Mouse (Mus musculus) hindbrain, embryonic 11.5 days (tissue): ENCODE data around the gene Tec. TPM values are rescaled to one million over a fixed set of nuclear protein-coding genes. Genes with fewer than 3 reads are reported as not detected.
A peak's percentile ranks its signal among the peaks of the same experiment; 100 is the strongest.

Experiments
- ATAC-seq: fragments of 200-750 bp; cut with Nextera tagmentation; 2 replicates; pipeline ENCODE4 v1.8.0; 2017; ENCODE audit warnings: mild to moderate bottlenecking, moderate TSS enrichment, moderate library complexity; ENCODE audit not compliant: low FRiP score
- DNase-seq: peaks from one replicate; pipeline ENCODE4 v3.0.0-alpha.2; 2015; ENCODE audit warnings: low spot score
- H3K27ac ChIP-seq: fragments of 300-500 bp; sonication (generic); 2 replicates; pipeline ENCODE4 v1.5.1; 2014; ENCODE audit warnings: mild to moderate bottlenecking, low read depth, low read length
- H3K27me3 ChIP-seq: fragments of 300-500 bp; sonication (generic); 2 replicates; pipeline ENCODE4 v1.6.1; 2014; ENCODE audit warnings: mild to moderate bottlenecking, low read length, moderate library complexity, mixed read lengths; ENCODE audit not compliant: control insufficient read depth, insufficient read depth
- H3K36me3 ChIP-seq: fragments of 300-500 bp; sonication (generic); 2 replicates; pipeline ENCODE4 v1.6.1; 2014; ENCODE audit warnings: mild to moderate bottlenecking, low read length, moderate library complexity, mixed read lengths; ENCODE audit not compliant: control insufficient read depth, insufficient read depth
- H3K4me1 ChIP-seq: fragments of 300-500 bp; sonication (generic); replicated peaks from 2 replicates; pipeline ENCODE4 v1.6.1; 2014; ENCODE audit warnings: low read length, mixed read lengths; ENCODE audit not compliant: control insufficient read depth, insufficient read depth
- H3K4me2 ChIP-seq: fragments of 300-500 bp; sonication (generic); replicated peaks from 2 replicates; pipeline ENCODE4 v1.6.1; 2014; ENCODE audit warnings: mild to moderate bottlenecking, low read depth, low read length
- H3K4me3 ChIP-seq: fragments of 300-500 bp; sonication (generic); 2 replicates; pipeline ENCODE4 v1.5.1; 2014; ENCODE audit warnings: low read depth, low read length
- H3K9ac ChIP-seq: fragments of 300-500 bp; sonication (generic); 2 replicates; pipeline ENCODE4 v1.6.1; 2014; ENCODE audit warnings: low read depth, low read length
- H3K9me3 ChIP-seq: fragments of 300-500 bp; sonication (generic); 2 replicates; pipeline ENCODE4 v1.6.1; 2016; ENCODE audit warnings: low read length; ENCODE audit not compliant: control insufficient read depth
- WGBS: fragments of 180-500 bp; shearing (Covaris S2); extraction: QIAGEN DNeasy Blood & Tissue Kit; methylation state at CpG from one replicate; pipeline ENCODE4 v1.1.7; 2014; 5-methylcytosine and 5-hydroxymethylcytosine counted together
- polyA plus RNA-seq: library from polyadenylated mRNA; unstranded; fragments of >200 nt; fragmentation: Nextera tagmentation; extraction: Ambion mirVana; gene quantifications from 2 replicates; pipeline ENCODE4 v1.2.1, GENCODE M21; 2014

Gene Tec
- polyA plus RNA-seq, 1 experiment from 2014 or later, result 5.3 TPM

GRCm38 (mm10) chr5:72743103-72743502 lies 125.2 kb downstream of the Tec start:
- H3K9me3 ChIP-seq, result no peaks in the 10 kb centered on the region
- no peak overlapping the region for H3K4me3 ChIP-seq
- WGBS, result 90% methylated on average over 6 of the region's 6 CpGs
- H3K36me3 ChIP-seq, result no peaks in the 10 kb centered on the region
- no peak overlapping the region for H3K27ac ChIP-seq
- no peaks in the 10 kb centered on the region for H3K4me1 ChIP-seq
- ATAC-seq, result no peak
- DNase-seq, result no peak
- H3K9ac ChIP-seq, result no peak overlapping the region
- no peaks in the 10 kb centered on the region for H3K27me3 ChIP-seq
- H3K4me2 ChIP-seq, result no peak overlapping the region

DNA sequence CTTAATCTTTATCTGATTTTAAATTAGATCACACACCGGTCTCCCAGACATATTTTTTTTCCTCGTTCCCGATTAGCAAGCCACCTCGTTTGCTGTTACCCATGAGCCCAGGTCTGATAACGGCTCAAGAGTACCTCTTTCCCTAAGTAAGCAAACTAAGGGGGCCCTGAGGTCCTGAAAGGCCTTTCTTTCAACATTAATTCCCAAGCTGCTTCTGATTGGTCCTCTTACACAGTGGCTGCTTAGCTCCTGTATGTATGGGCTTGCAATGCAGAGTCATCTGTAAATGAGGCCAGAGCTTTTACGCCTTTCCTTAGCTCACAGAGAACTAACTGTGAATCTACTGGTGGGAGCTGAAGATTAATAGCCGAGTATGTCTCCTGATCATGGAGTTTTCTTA lies 131.4 kb downstream of the Tec start:
- Histone ChIP-seq H3K9ac (no peak overlapping the region), H3K9me3 (no peaks in the 10 kb centered on the region), H3K4me1 (no peaks in the 10 kb centered on the region), H3K27ac (no peak overlapping the region), H3K36me3 (no peaks in the 10 kb centered on the region), H3K27me3 (no peaks in the 10 kb centered on the region), H3K4me2 (no peak overlapping the region), H3K4me3 (no peak overlapping the region)
- WGBS, result 83% methylated on average over 7 of the region's 7 CpGs
- DNase-seq (no peak), ATAC-seq (no peak)

DNA sequence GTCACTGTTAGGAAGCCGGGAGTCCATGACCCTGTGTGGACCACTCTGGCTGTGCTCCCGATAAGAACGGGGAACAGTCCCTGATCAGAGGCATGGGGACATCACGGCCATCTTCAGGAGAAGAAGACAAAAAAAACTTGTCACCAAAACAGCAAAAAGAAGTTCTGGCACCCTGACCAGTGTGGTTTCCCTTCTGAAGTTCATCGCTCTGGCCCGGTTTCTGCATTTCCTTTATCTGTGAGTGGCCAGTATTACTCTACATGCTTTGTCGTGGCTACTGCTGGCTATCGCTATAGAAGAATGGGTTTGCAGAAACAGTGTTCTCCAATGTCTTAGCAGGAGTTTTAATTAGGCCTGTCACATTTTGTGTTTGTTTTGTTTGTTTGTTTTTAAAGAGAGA lies 131.8 kb downstream of the Tec start:
- H3K36me3 ChIP-seq, result no peaks in the 10 kb centered on the region
- WGBS, result 83% methylated on average over 8 of the region's 8 CpGs
- no peak for DNase-seq
- H3K9me3 ChIP-seq, result no peaks in the 10 kb centered on the region
- no peak overlapping the region for H3K4me3 ChIP-seq
- H3K9ac ChIP-seq, result no peak overlapping the region
- ATAC-seq, result no peak
- no peak overlapping the region for H3K27ac ChIP-seq
- no peaks in the 10 kb centered on the region for H3K4me1 ChIP-seq
- H3K4me2 ChIP-seq, result no peak overlapping the region
- H3K27me3 ChIP-seq, result no peaks in the 10 kb centered on the region

- H3K36me3 ChIP-seq, result no peaks in the 10 kb centered on the region
- no peak overlapping the region for H3K4me3 ChIP-seq
- ATAC-seq (no peak), DNase-seq (no peak)
- no peak overlapping the region for H3K9ac ChIP-seq
- H3K27ac ChIP-seq, result no peak overlapping the region
- 80% methylated on average over 7 of the region's 7 CpGs for WGBS
- H3K4me1 ChIP-seq, result no peaks in the 10 kb centered on the region
- no peaks in the 10 kb centered on the region for H3K27me3 ChIP-seq
- H3K4me2 ChIP-seq, result no peak overlapping the region
- no peaks in the 10 kb centered on the region for H3K9me3 ChIP-seq
Measured at GRCm38 (mm10) chr5:72735763-72736162, 132.5 kb downstream of the Tec start.

- no peak for ATAC-seq
- WGBS, result 83% methylated on average over 1 of the region's 1 CpGs
Measured at GRCm38 (mm10) chr5:72732885-72733284, 135.4 kb downstream of the Tec start.

GRCm38 (mm10) chr5:72725404-72725803 lies 142.9 kb downstream of the Tec start:
- H3K4me1 ChIP-seq, result no peaks in the 10 kb centered on the region
- H3K4me2 ChIP-seq, result no peak overlapping the region
- WGBS, result 89% methylated on average over 3 of the region's 3 CpGs
- H3K9ac ChIP-seq, result no peak overlapping the region
- ATAC-seq (no peak), DNase-seq (no peak)
- H3K9me3 ChIP-seq, result no peaks in the 10 kb centered on the region
- H3K36me3 ChIP-seq, result no peaks in the 10 kb centered on the region
- no peak overlapping the region for H3K4me3 ChIP-seq
- H3K27ac ChIP-seq, result no peak overlapping the region
- H3K27me3 ChIP-seq, result no peaks in the 10 kb centered on the region

More at GRCm38 (mm10) chr5:72732885-72733284, 135.4 kb downstream of the Tec start:
- no peaks in the 10 kb centered on the region for H3K9me3 ChIP-seq
- no peak for DNase-seq
- no peaks in the 10 kb centered on the region for H3K27me3 ChIP-seq
- H3K27ac ChIP-seq, result no peak overlapping the region
- H3K4me2 ChIP-seq, result no peak overlapping the region
- no peaks in the 10 kb centered on the region for H3K36me3 ChIP-seq
- no peak overlapping the region for H3K4me3 ChIP-seq
- H3K4me1 ChIP-seq, result no peaks in the 10 kb centered on the region
- H3K9ac ChIP-seq, result no peak overlapping the region

- H3K27ac ChIP-seq, result no peak overlapping the region
- no peaks in the 10 kb centered on the region for H3K9me3 ChIP-seq
- no peak overlapping the region for H3K4me3 ChIP-seq
- no peak overlapping the region for H3K4me2 ChIP-seq
- no peaks in the 10 kb centered on the region for H3K27me3 ChIP-seq
- no peak for ATAC-seq
- WGBS, result 83% methylated on average over 2 of the region's 2 CpGs
- no peak overlapping the region for H3K9ac ChIP-seq
- no peak for DNase-seq
- H3K36me3 ChIP-seq, result no peaks in the 10 kb centered on the region
- H3K4me1 ChIP-seq, result no peaks in the 10 kb centered on the region
Measured at GRCm38 (mm10) chr5:72723429-72723828, 144.9 kb downstream of the Tec start.

DNA sequence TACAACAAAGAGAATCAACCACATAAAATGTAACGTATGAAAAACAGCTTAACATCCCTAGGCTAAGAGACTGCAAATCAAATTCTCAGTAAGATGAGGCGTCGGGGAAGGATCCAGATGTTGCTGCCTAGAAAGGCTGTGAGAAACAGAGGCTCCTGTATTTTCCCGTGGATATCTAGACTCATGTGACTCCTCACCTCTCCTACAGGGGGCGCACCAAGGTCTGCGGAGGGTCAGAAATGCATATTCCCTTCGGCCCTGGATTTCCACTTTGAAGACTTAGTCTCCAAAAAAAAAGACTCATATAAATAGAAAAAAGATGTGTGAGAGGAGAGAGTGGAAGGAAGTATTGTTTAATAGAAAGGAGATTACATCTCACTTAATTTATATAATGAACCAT lies 147.7 kb downstream of the Tec start:
- H3K27me3 ChIP-seq, result no peaks in the 10 kb centered on the region
- no peak overlapping the region for H3K4me3 ChIP-seq
- H3K36me3 ChIP-seq, result no peaks in the 10 kb centered on the region
- no peaks in the 10 kb centered on the region for H3K4me1 ChIP-seq
- no peak overlapping the region for H3K27ac ChIP-seq
- no peaks in the 10 kb centered on the region for H3K9me3 ChIP-seq
- H3K9ac ChIP-seq, result no peak overlapping the region
- 60% methylated on average over 7 of the region's 7 CpGs for whole genome bisulfite sequencing
- no peak for DNase-seq
- ATAC-seq, result no peak
- H3K4me2 ChIP-seq, result no peak overlapping the region

- no peak for ATAC-seq
- peak; percentile 83 for DNase-seq
- H3K4me3 ChIP-seq, result no peak overlapping the region
- no peaks in the 10 kb centered on the region for H3K36me3 ChIP-seq
- 30% methylated on average over 4 of the region's 4 CpGs for WGBS
- no peaks in the 10 kb centered on the region for H3K4me1 ChIP-seq
- no peaks in the 10 kb centered on the region for H3K27me3 ChIP-seq
- H3K4me2 ChIP-seq, result no peak overlapping the region
- no peaks in the 10 kb centered on the region for H3K9me3 ChIP-seq
- H3K9ac ChIP-seq, result no peak overlapping the region
- H3K27ac ChIP-seq, result no peak overlapping the region
Measured at GRCm38 (mm10) chr5:72710572-72711278, 157.6 kb downstream of the Tec start.
